Mouse (Mus musculus) thymus, postnatal 25 days (tissue): Measurements from ENCODE around the gene Gm8797.
"Not testable (repeated sequence)": the region's sequence is repeated elsewhere in the genome, so short reads cannot be mapped to it uniquely, and the experiment has no call there.

Experiments
- DNase-seq: peaks from one replicate; pipeline ENCODE4 v3.0.0; 2022

Gm8797 gene

DNA sequence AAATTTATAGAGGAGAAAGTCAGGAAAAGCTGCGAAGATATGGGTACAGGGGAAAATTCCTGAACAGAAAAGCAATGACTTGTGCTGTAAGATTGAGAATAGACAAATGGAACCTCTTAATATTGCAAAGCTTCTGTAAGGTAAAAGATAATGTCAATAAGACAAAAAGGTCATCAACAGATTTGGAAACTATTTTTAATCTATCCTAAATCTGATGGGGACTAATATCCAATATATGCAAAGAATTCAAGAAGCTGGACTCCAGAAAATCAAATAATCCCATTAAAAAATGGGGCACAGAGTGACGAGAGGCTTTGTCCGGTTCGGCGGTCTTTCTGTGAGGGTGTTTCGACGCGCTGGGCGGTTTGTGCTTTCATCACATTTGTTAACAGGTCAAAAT, at the start of gene Gm8797:
Gene Gm8797, plus strand, starts transcription at position 301 of the 400 bp plus-strand sequence.
- not testable (repeated sequence) for DNase-seq

GRCm38 (mm10) chr3:5714481-5714880, 36.1 kb upstream of the Gm8797 start:
- DNase-seq, result no peak

DNA sequence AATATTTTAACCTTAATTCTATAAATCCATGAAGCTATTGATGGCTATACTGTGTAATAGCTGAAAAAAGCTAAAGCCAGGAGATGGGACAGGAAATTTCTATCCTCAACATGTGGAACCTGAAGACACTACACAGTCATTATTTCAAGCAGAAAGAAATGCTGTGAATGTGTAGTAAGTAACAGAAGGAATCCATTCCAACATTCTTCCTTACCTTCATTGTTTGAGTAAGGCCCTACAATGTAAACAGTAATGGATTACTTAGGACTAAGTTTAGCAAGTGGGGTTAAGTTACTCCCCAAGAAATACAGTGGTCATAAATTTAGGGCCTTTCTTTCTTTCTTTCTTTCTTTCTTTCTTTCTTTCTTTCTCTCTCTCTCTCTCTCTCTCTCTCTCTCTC, 17.7 kb upstream of the Gm8797 start:
- no peak for DNase-seq

DNA sequence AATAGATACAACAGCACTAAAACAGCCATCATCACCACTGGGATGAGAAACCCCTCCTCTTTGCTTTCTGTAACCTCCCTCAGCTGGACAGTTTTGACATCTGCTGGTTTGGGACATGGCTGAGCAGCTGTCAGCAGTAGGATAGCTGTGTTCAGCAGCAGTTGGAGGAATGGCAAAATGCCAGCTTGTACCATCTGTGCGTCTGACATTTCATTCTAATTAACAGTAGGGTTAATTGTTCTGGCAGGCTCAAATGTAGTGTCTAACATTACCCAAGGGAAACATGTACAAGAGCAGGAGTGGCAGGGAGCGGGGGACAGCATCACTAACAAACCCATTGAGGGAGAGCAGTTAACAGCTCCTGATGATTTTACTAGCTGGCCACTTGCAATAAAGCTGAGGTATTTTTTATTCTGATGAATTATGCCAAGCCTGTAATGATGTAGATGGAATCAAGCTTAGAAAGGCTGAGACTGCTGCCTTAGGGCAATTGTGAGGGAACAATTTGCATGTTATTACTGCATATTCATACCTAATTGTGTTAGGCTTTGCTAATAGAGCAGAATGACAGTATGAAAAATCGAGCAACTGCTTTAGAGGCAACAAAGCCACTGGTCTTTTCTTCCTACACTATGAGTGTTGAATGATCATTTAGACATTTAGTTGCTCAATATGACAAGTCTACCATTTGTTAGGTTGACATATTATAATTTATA, 4.3 kb downstream of the Gm8797 start:
- DNase-seq, result no peak

- no peak for DNase-seq
Measured at GRCm38 (mm10) chr3:5766256-5766655, 15.7 kb downstream of the Gm8797 start.

DNA sequence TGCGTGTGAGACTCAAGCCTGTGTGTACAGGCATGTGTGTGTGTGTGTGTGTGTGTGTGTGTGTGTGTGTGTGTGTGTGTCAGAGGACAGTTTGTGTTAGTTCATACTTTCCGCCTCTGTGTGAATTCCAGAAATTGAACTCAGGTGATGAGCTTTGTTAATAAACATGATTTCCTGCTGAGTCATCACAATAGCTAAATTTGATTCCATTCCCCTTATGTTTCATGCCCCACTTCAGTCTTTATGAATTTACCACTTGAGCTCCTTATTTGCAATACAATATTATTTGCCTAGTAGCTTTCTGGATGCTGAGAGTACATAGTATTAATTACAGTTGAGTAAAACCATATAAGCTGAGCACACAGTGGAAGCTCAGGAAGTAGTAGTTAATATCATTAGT, 26.3 kb downstream of the Gm8797 start:
- DNase-seq, result no peak
